Mouse (Mus musculus): ENCODE results near the gene Serbp1. TPM values are rescaled to one million over a fixed set of nuclear protein-coding genes. Genes with fewer than 3 reads are reported as not detected.
"Not testable (repeated sequence)": the region's sequence is repeated elsewhere in the genome, so short reads cannot be mapped to it uniquely, and the experiment has no call there.

The Serbp1 gene
- total and polyA plus RNA-seq, 2 experiments from 2014 or later = 134 to 283 TPM

DNA sequence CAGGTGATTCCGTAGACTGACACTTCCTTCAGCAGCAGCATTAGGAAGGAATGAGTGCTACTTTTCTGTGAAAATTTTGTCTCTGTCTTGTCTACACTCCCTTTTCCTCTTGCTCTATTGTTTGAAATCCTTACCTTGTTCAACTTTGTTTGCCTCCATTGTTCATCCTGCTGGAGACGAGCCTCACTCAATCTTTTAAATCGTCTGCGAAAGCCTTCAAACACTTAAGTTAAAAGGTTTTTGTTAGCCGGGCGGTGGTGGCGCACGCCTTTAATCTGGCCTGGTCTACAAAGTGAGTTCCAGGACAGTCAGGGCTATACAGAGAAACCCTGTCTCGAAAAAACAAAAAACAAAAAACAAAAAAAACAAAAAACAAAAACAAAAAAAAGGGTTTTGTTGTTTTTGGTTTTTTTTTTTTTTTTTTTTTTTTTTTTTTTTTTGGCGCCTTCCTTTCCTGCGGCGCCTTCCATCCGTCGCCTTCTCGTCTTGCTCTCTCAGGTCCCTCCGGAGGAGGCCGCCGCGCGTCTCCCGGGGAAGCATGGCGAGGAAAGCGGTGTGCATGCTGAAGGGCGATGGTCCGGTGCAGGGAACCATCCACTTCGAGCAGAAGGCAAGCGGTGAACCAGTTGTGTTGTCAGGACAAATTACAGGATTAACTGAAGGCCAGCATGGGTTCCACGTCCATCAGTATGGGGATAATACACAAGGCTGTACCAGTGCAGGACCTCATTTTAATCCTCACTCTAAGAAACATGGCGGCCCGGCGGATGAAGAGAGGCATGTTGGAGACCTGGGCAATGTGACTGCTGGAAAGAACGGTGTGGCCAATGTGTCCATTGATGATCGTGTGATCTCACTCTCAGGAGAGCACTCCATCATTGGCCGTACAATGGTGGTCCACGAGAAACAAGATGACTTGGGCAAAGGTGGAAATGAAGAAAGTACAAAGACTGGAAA, 32.6 kb upstream of the Serbp1 start:
- Histone ChIP-seq H3K9me3 (ENCODE audit: low read length) (no peaks in the 10 kb centered on the region), H3K27me3 (ENCODE audit: insufficient read depth, low read length) (no peaks in the 10 kb centered on the region), H3K4me3 (ENCODE audit: low read length) (no peak overlapping the region), H3K27ac (no peak overlapping the region), H3K36me3 (ENCODE audit: insufficient read depth, low read length) (no peaks in the 10 kb centered on the region), H3K4me2 (ENCODE audit: low read depth, low read length) (no peak overlapping the region), H3K9ac (replicated peaks; ENCODE audit: low read length) (no peak overlapping the region), H3K4me1 (ENCODE audit: insufficient read depth, low read length) (0 out of 2 replicates have a peak, but pooled peaks cover 4% of the 10 kb centered on the region)
- DNase-seq (ENCODE audit: low spot score) (no peak), ATAC-seq (no peak)
- TF ChIP-seq CTCF (IDR thresholded peaks at IDR 0.05; ENCODE audit: low read depth) = no peak
- WGBS = 76% methylated on average over 35 of the region's 35 CpGs

DNA sequence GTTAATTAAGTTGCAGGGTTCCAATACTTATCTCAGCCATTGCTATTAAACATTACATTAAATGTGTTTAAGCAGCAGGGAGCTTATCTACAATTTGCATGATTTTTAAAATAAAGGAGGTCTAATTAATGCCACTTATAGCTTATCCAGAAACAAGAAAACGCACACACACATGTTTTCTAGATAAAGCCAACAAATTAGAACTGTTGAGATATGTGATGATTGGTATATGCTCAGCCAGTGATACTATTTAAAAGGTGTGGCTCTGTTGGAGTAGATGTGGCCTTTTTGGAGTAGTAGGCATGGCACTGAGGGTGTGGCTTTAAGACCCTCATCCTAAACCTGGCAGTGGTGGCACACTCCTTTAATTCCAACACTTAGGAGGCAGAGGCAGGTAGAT, 25.6 kb upstream of the Serbp1 start:
- ATAC-seq = no peak

DNA sequence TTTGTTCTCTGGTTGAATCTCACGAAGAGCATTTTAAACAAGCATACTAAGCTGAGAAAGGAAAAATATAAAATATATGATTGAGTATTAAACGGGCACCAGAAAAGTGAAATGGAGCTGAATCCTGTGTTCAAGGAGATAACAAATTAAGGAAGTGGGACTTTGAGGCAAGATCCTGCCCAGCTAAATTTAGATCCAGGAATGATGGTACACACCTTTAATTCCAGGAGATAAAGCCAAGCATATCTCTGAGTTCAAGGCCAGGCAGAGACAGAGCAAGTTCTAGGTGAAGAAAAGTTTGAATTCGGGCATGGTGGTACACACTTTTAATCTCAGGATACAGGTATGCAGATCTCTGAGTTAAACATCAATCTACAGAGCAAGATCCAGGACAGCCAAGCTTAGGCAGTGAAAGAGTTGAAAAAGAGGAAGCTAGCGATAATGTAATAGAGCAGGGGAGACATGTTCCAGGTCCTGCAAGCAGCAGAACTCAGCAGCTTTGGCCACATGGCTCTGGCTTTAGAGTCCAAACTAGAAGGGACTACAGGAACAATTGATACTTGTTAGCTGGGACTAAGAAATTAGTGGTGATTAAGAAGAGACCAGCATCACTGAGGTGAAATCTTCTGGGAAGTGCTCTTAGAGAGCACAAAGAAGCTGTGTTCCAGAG, 24.4 kb upstream of the Serbp1 start:
- H3K27ac ChIP-seq = no peak overlapping the region
- H3K9me3 ChIP-seq (ENCODE audit: low read length) = no peaks in the 10 kb centered on the region
- H3K4me3 ChIP-seq (ENCODE audit: low read length) = no peak overlapping the region
- H3K4me1 ChIP-seq (ENCODE audit: insufficient read depth, low read length) = no peaks in the 10 kb centered on the region
- H3K36me3 ChIP-seq (ENCODE audit: insufficient read depth, low read length) = no peaks in the 10 kb centered on the region
- no peak for DNase-seq (ENCODE audit: low spot score)
- 93% methylated on average over 4 of the region's 4 CpGs for WGBS
- no peak for TF ChIP-seq CTCF (IDR thresholded peaks at IDR 0.05; ENCODE audit: low read depth)
- H3K4me2 ChIP-seq (ENCODE audit: low read depth, low read length) = no peak overlapping the region
- no peak overlapping the region for H3K9ac ChIP-seq (replicated peaks; ENCODE audit: low read length)
- no peaks in the 10 kb centered on the region for H3K27me3 ChIP-seq (ENCODE audit: insufficient read depth, low read length)
- ATAC-seq = no peak

More for the DNA sequence above, 25.6 kb upstream of the Serbp1 start:
- Histone ChIP-seq H3K9ac (replicated peaks; ENCODE audit: low read length) (no peak overlapping the region), H3K4me2 (ENCODE audit: low read depth, low read length) (no peak overlapping the region), H3K36me3 (ENCODE audit: insufficient read depth, low read length) (no peaks in the 10 kb centered on the region), H3K4me1 (ENCODE audit: insufficient read depth, low read length) (no peaks in the 10 kb centered on the region), H3K4me3 (ENCODE audit: low read length) (no peak overlapping the region), H3K27me3 (ENCODE audit: insufficient read depth, low read length) (no peaks in the 10 kb centered on the region), H3K9me3 (ENCODE audit: low read length) (no peaks in the 10 kb centered on the region), H3K27ac (no peak overlapping the region)
- TF ChIP-seq CTCF (IDR thresholded peaks at IDR 0.05; ENCODE audit: low read depth) = no peak
- DNase-seq (ENCODE audit: low spot score) = no peak
- WGBS = 89% methylated on average over 1 of the region's 1 CpGs

DNA sequence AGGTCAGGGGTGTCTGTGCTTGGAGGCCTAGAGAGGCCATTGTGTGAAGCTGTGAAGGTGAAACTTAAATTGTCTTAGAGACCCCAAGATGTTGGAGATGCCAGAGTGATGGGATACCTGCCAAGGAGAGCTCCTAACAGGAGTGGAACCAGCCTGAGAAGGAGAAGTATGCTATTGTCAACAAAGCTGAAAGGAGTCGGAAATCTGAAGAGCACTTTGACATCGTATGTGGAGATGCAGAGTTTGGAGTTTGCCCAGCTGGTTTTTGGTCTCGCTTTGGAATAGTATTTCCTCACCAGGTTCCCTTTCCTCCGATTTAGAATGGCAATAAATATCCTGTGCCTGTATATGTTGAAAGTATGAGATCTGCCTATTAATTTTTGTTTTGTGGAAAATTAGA, 20.6 kb upstream of the Serbp1 start:
- DNase-seq (ENCODE audit: low spot score) = no peak
- TF ChIP-seq CTCF (IDR thresholded peaks at IDR 0.05; ENCODE audit: low read depth) = no peak

DNA sequence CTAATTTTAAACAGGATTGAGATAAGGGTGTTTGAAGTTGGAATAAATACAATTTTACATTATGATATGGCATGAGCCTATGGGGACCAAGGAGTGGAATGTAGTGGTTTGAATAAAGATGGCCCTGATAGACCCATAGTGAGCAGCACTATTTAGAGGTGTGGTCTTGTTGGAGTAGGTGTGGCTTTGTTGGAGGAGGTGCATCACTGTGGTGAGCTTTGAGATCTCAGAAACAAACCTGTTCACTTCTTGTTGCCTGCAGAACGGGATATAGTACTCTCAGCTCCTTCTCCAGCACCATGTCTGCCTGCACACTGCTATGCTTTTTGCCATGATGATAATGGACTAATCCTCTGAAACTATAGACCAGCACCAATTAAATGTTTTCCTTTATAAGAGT, 20.1 kb upstream of the Serbp1 start:
- Histone ChIP-seq H3K4me2 (ENCODE audit: low read depth, low read length) (no peak overlapping the region), H3K9me3 (ENCODE audit: low read length) (no peaks in the 10 kb centered on the region), H3K27me3 (ENCODE audit: insufficient read depth, low read length) (no peaks in the 10 kb centered on the region), H3K4me1 (ENCODE audit: insufficient read depth, low read length) (no peaks in the 10 kb centered on the region), H3K36me3 (ENCODE audit: insufficient read depth, low read length) (no peaks in the 10 kb centered on the region), H3K4me3 (ENCODE audit: low read length) (no peak overlapping the region), H3K9ac (replicated peaks; ENCODE audit: low read length) (no peak overlapping the region), H3K27ac (no peak overlapping the region)
- whole genome bisulfite sequencing = 89% methylated on average over 1 of the region's 1 CpGs
- DNase-seq (ENCODE audit: low spot score) = no peak
- no peak for TF ChIP-seq CTCF (IDR thresholded peaks at IDR 0.05; ENCODE audit: low read depth)
- no peak for ATAC-seq

More for the DNA sequence above, 20.6 kb upstream of the Serbp1 start:
- ATAC-seq = no peak
- H3K36me3 ChIP-seq (ENCODE audit: insufficient read depth, low read length) = no peaks in the 10 kb centered on the region
- no peaks in the 10 kb centered on the region for H3K27me3 ChIP-seq (ENCODE audit: insufficient read depth, low read length)
- no peaks in the 10 kb centered on the region for H3K9me3 ChIP-seq (ENCODE audit: low read length)
- H3K27ac ChIP-seq = no peak overlapping the region
- WGBS = 92% methylated on average over 4 of the region's 4 CpGs
- H3K4me3 ChIP-seq (ENCODE audit: low read length) = no peak overlapping the region
- H3K9ac ChIP-seq (replicated peaks; ENCODE audit: low read length) = no peak overlapping the region
- no peak overlapping the region for H3K4me2 ChIP-seq (ENCODE audit: low read depth, low read length)
- H3K4me1 ChIP-seq (ENCODE audit: insufficient read depth, low read length) = no peaks in the 10 kb centered on the region

DNA sequence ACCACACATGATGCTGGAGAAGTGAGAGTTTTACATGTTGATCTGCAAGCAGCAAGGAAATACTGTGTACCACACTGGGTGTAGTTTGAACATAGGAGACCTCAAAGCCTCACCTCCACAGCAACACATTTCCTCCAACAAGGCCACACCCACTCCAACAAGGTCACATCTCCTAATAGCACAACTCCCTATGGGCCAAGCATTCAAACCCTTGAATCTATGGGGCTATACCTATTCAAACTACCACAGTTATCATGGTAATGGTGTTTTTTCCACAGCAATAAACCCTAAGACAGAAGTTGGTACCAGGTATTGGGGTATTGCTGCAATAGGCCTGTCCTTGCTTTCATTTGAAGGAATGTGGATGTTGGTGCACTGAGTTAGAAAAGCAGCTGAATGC, 19.4 kb upstream of the Serbp1 start:
- Histone ChIP-seq H3K9ac (replicated peaks; ENCODE audit: low read length) (no peak overlapping the region), H3K4me2 (ENCODE audit: low read depth, low read length) (no peak overlapping the region), H3K27ac (no peak overlapping the region), H3K27me3 (ENCODE audit: insufficient read depth, low read length) (no peaks in the 10 kb centered on the region), H3K4me3 (ENCODE audit: low read length) (no peak overlapping the region), H3K4me1 (ENCODE audit: insufficient read depth, low read length) (no peaks in the 10 kb centered on the region), H3K9me3 (ENCODE audit: low read length) (no peaks in the 10 kb centered on the region), H3K36me3 (ENCODE audit: insufficient read depth, low read length) (no peaks in the 10 kb centered on the region)
- no peak for DNase-seq (ENCODE audit: low spot score)
- TF ChIP-seq CTCF (IDR thresholded peaks at IDR 0.05; ENCODE audit: low read depth) = no peak
- ATAC-seq = no peak

DNA sequence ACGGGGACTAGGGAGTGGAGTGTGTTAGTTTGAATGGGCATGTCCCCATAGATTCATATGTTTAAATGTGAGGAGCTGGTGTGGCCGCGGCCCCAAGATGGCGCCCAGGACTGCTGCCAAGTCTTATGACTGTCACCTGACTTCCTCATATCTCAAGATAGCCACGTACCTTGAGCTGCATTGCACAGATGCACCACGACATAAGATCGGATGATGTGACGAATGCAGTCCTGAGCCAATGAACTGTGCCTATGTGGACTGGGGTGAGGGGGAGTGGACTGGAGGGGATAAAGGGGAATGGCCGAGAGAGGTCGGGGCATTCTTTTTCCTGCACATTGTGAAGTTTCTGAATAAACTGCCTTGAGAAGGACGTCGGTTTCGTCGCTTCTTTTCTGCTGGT, 18.0 kb upstream of the Serbp1 start:
- H3K9me3 ChIP-seq (ENCODE audit: low read length); H3K4me3 ChIP-seq (ENCODE audit: low read length); DNase-seq (ENCODE audit: low spot score); H3K4me2 ChIP-seq (ENCODE audit: low read depth, low read length); H3K27me3 ChIP-seq (ENCODE audit: insufficient read depth, low read length); H3K27ac ChIP-seq; H3K36me3 ChIP-seq (ENCODE audit: insufficient read depth, low read length); ATAC-seq; H3K9ac ChIP-seq (replicated peaks; ENCODE audit: low read length); H3K4me1 ChIP-seq (ENCODE audit: insufficient read depth, low read length): not testable (repeated sequence)
- WGBS = 87% methylated on average over 14 of the region's 14 CpGs

Data from hindbrain, postnatal 0 days (tissue).